Mouse (Mus musculus) embryonic fibroblast, embryonic 13.5 days (primary cell): ENCODE measurements around the gene Hsd17b13. TPM values are rescaled to one million over a fixed set of nuclear protein-coding genes. Genes with fewer than 3 reads are reported as not detected.

Source experiments
- H3K27ac ChIP-seq: 2 replicates; pipeline ENCODE4 v1.5.1; 2012; ENCODE audit warnings: low read length, control low read depth, inconsistent platforms; ENCODE audit not compliant: insufficient read depth
- H3K4me1 ChIP-seq: 2 replicates; pipeline ENCODE4 v1.6.1; 2011; ENCODE audit warnings: low read length; ENCODE audit not compliant: control insufficient read depth, insufficient read depth
- H3K4me3 ChIP-seq: 2 replicates; pipeline ENCODE4 v1.5.1; 2011; ENCODE audit warnings: mild to moderate bottlenecking, control low read depth, low read length; ENCODE audit not compliant: insufficient read depth
- CTCF ChIP-seq: IDR thresholded peaks from 2 replicates; pipeline ENCODE4 v1.5.1; 2011; ENCODE audit warnings: mild to moderate bottlenecking, control low read depth, low read length, moderate library complexity, borderline replicate concordance; ENCODE audit not compliant: insufficient read depth
- POLR2A ChIP-seq: IDR thresholded peaks from 2 replicates; pipeline ENCODE4 v1.6.1; 2011; ENCODE audit warnings: low read depth, mild to moderate bottlenecking, control low read depth, low read length, moderate library complexity
- polyA plus RNA-seq: library from polyadenylated mRNA; stranded (reverse); fragments of >200 nt; gene quantifications from 2 replicates; pipeline ENCODE4 v1.2.4, GENCODE M21; 2011; ENCODE audit warnings: low read depth; ENCODE audit not compliant: missing spikeins, insufficient read length

The Hsd17b13 gene
- polyA plus RNA-seq, 1 experiment, result not detected

- Histone ChIP-seq H3K4me3 (no peak overlapping the region; the same call in 1 of the 2 replicates), H3K4me1 (no peaks in the 10 kb centered on the region), H3K27ac (no peak overlapping the region)
- TF ChIP-seq CTCF (no peak), POLR2A (no peak)
These were observed 67.1 kb downstream of the Hsd17b13 start for GRCm38 (mm10) chr5:103910156-103910555.

GRCm38 (mm10) chr5:103909466-103909865 is 67.7 kb downstream of the Hsd17b13 start:
- Histone ChIP-seq H3K27ac (no peak overlapping the region), H3K4me1 (no peaks in the 10 kb centered on the region), H3K4me3 (no peak overlapping the region)
- TF ChIP-seq CTCF (no peak), POLR2A (no peak)

GRCm38 (mm10) chr5:103908851-103909250 is 68.4 kb downstream of the Hsd17b13 start:
- no peak overlapping the region for H3K4me3 ChIP-seq
- H3K4me1 ChIP-seq, result no peaks in the 10 kb centered on the region
- no peak overlapping the region for H3K27ac ChIP-seq
- TF ChIP-seq POLR2A (no peak), CTCF (no peak)

- Histone ChIP-seq H3K4me1 (no peaks in the 10 kb centered on the region), H3K4me3 (no peak overlapping the region), H3K27ac (no peak overlapping the region)
- TF ChIP-seq CTCF (no peak), POLR2A (no peak)
These were observed 69.4 kb downstream of the Hsd17b13 start for GRCm38 (mm10) chr5:103907844-103908243.

DNA sequence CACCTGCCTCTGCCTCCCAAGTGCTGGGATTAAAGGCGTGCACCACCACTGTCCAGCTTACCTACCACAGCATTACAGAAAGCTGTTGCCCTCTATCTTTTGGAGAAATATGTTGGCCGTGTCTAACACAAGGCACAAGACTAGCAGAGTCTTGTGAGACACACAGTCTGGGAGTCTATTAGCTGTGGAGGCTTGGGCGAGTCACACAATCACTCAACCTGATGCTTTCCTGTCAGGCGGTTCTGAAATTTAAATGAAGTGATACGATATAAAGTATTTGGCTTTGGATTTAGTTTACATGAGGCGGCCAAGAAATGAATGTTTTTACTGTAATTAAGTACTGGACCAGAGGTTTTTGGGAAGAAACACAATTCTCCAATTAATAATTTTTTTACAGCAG is 71.0 kb downstream of the Hsd17b13 start:
- Histone ChIP-seq H3K27ac (no peak overlapping the region), H3K4me1 (no peaks in the 10 kb centered on the region), H3K4me3 (no peak overlapping the region)
- TF ChIP-seq POLR2A (no peak), CTCF (no peak)

Other genes starting within 250 kb of the Hsd17b13 start
- gene Klhl8, start 66.2 kb downstream of the Hsd17b13 start, polyA plus RNA-seq, result 4.9 and 5.1 TPM in 2 replicates
- gene Hsd17b11, start 44.5 kb upstream of the Hsd17b13 start, polyA plus RNA-seq, result 36.9 and 39.7 TPM in 2 replicates
- 32.8 and 35.1 TPM in 2 replicates for gene Nudt9, start 68.9 kb upstream of the Hsd17b13 start, polyA plus RNA-seq
- gene Gm17660, start 100.2 kb upstream of the Hsd17b13 start, polyA plus RNA-seq, result not detected in 2 replicates
- 1.8 and 4.1 TPM in 2 replicates for gene Sparcl1, start 136.3 kb upstream of the Hsd17b13 start, polyA plus RNA-seq
- gene Dspp, start 193.3 kb upstream of the Hsd17b13 start, polyA plus RNA-seq, result not detected in 2 replicates
- 0.25 TPM in 1 of 2 replicates, not detected in the other for gene Dmp1, start 225.2 kb upstream of the Hsd17b13 start, polyA plus RNA-seq